Mouse (Mus musculus): ENCODE data around the gene Lrrc23.

DNA sequence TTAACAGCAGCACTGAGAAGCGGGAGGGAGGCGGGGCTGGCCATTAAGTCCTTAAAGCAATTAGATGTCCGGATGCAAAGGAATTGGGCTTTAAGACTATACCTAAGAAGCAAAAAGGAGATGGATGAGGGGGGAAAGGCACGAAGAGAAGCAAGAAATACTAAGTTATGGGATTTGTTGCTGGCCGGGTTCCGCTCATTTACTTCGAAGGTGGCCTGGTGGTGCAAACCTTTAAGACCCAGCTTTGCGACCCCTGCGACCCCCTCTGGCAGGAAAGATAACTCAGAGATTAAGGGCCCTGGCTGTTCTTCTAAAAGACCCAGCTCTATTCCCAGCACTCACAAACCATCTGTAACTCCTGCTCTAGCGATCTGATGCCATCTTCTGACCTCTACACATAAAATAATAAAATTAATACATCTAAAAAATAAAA is 473 bp upstream of the Lrrc23 start:
- TF ChIP-seq CTCF (IDR thresholded peaks at IDR 0.05; ENCODE audit: low read depth, low read length) (no peak), POLR2A (IDR thresholded peaks at IDR 0.05; ENCODE audit: borderline replicate concordance, low read depth, low read length) (no peak)
